Mouse (Mus musculus) MEL (cell line): ENCODE measurements at regions not wholly inside any gene's neighbourhood (a gene's known extent, or its start where the extent isn't known, plus 50 kb on each side); places are given as distances from the start of the nearest gene placed in this dataset.

Source experiments
- CTCF ChIP-seq, 3 experiments: IDR thresholded peaks in 2 of 3; conservative IDR thresholded peaks in 1 of 3; 2 replicates each; pipeline ENCODE4 v1.5.1; 2011 to 2012; ENCODE audit warnings: low read length in 3 of 3, low read depth in 2 of 3, mild to moderate bottlenecking in 2 of 3, improper control_type of control experiment in 1 of 3, inconsistent platforms in 1 of 3, mixed read lengths in 1 of 3, moderate library complexity in 1 of 3; ENCODE audit not compliant: control insufficient read depth in 1 of 3, insufficient read depth in 1 of 3, poor library complexity in 1 of 3, severe bottlenecking in 1 of 3
- EP300 ChIP-seq, 2 experiments: IDR thresholded peaks; 2 replicates each; pipeline ENCODE4 v1.6.1; 2011; ENCODE audit warnings: improper control_type of control experiment in 2 of 2, low read length in 2 of 2, low read depth in 1 of 2, mild to moderate bottlenecking in 1 of 2
- MAFK ChIP-seq: IDR thresholded peaks from 2 replicates; pipeline ENCODE4 v1.6.1; 2011; ENCODE audit warnings: low read depth, mild to moderate bottlenecking, low read length, improper control_type of control experiment, borderline replicate concordance
- MYB ChIP-seq: IDR thresholded peaks from 2 replicates; pipeline ENCODE4 v1.6.1; 2011; ENCODE audit warnings: mild to moderate bottlenecking, low read depth, low read length, improper control_type of control experiment
- POLR2AphosphoS2 ChIP-seq: IDR thresholded peaks from 2 replicates; pipeline ENCODE4 v1.6.1; 2011; ENCODE audit warnings: low read length, improper control_type of control experiment
- TBP ChIP-seq: IDR thresholded peaks from 2 replicates; pipeline ENCODE4 v1.8.0; 2011; ENCODE audit warnings: low read depth, low read length, improper control_type of control experiment
- ZMIZ1 ChIP-seq: IDR thresholded peaks from 2 replicates; pipeline ENCODE4 v1.6.1; 2012; ENCODE audit warnings: low read depth, mild to moderate bottlenecking, inconsistent platforms, low read length, improper control_type of control experiment, moderate library complexity

GRCm38 (mm10) chr12:46611439-46611838 lies 207.3 kb downstream of the Nova1 start:
- TF ChIP-seq POLR2AphosphoS2 (no peak), ZMIZ1 (no peak), EP300 (IDR thresholded peaks at IDR 0.05; ENCODE audit: low read depth in 1 of 2, low read length in 2 of 2) (peak; percentile 83 to 89), TBP (no peak), CTCF (IDR thresholded peaks at IDR 0.05 in 2 of 3, conservative IDR thresholded peaks at IDR 0.05 in 1 of 3; ENCODE audit: control insufficient read depth in 1 of 3, insufficient read depth in 1 of 3, low read depth in 2 of 3, low read length in 3 of 3, poor library complexity in 1 of 3, severe bottlenecking in 1 of 3) (no peak), MAFK (no peak), MYB (no peak)
